Mouse (Mus musculus): Measurements from ENCODE around the gene Thsd4. TPM values are rescaled to one million over a fixed set of nuclear protein-coding genes. Genes with fewer than 3 reads are reported as not detected.
A peak's percentile ranks its signal among the peaks of the same experiment; 100 is the strongest.

Gene Thsd4
- polyA plus RNA-seq, 1 experiment from 2014 or later = 8.2 TPM

GRCm38 (mm10) chr9:60504378-60505285 lies 17.2 kb downstream of the Thsd4 start:
- peak overlapping the region; percentile 50 for H3K27ac ChIP-seq (ENCODE audit: low read length)
- H3K27me3 ChIP-seq (ENCODE audit: control insufficient read depth, insufficient read depth, low read length) = no peaks in the 10 kb centered on the region
- H3K9ac ChIP-seq (ENCODE audit: low read length) = 0 out of 2 replicates have a peak overlapping the region, but pooled peaks have one; percentile 27
- no peaks in the 10 kb centered on the region for H3K9me3 ChIP-seq (replicated peaks; ENCODE audit: control insufficient read depth, low read length)
- peaks cover 23% of the 10 kb centered on the region for H3K4me1 ChIP-seq (ENCODE audit: control insufficient read depth, insufficient read depth, low read length)
- H3K4me2 ChIP-seq (ENCODE audit: low read depth, low read length) = no peak overlapping the region
- peak; percentile 75 for ATAC-seq (replicated peaks; ENCODE audit: extremely low read depth, insufficient read depth, low FRiP score)
- H3K36me3 ChIP-seq (ENCODE audit: control insufficient read depth, insufficient read depth) = no peaks in the 10 kb centered on the region
- no peak overlapping the region for H3K4me3 ChIP-seq (ENCODE audit: low read length)
- 40% methylated on average over 14 of the region's 14 CpGs for WGBS

- no peak for ATAC-seq (replicated peaks; ENCODE audit: extremely low read depth, insufficient read depth, low FRiP score)
These were observed 19.6 kb downstream of the Thsd4 start for GRCm38 (mm10) chr9:60502220-60502619.

GRCm38 (mm10) chr9:60501504-60502179 lies 20.2 kb downstream of the Thsd4 start:
- Histone ChIP-seq H3K9me3 (replicated peaks; ENCODE audit: control insufficient read depth, low read length) (no peaks in the 10 kb centered on the region), H3K27me3 (ENCODE audit: control insufficient read depth, insufficient read depth, low read length) (no peaks in the 10 kb centered on the region), H3K4me3 (ENCODE audit: low read length) (no peak overlapping the region), H3K4me2 (ENCODE audit: low read depth, low read length) (no peak overlapping the region), H3K9ac (ENCODE audit: low read length) (no peak overlapping the region), H3K36me3 (ENCODE audit: control insufficient read depth, insufficient read depth) (no peaks in the 10 kb centered on the region), H3K27ac (ENCODE audit: low read length) (no peak overlapping the region), H3K4me1 (ENCODE audit: control insufficient read depth, insufficient read depth, low read length) (peaks cover 18% of the 10 kb centered on the region)
- no peak for ATAC-seq (replicated peaks; ENCODE audit: extremely low read depth, insufficient read depth, low FRiP score)
- WGBS = 77% methylated on average over 5 of the region's 5 CpGs

More at GRCm38 (mm10) chr9:60502220-60502619, 19.6 kb downstream of the Thsd4 start:
- Histone ChIP-seq H3K9ac (ENCODE audit: low read length) (no peak overlapping the region), H3K9me3 (replicated peaks; ENCODE audit: control insufficient read depth, low read length) (no peaks in the 10 kb centered on the region), H3K27me3 (ENCODE audit: control insufficient read depth, insufficient read depth, low read length) (no peaks in the 10 kb centered on the region), H3K4me1 (ENCODE audit: control insufficient read depth, insufficient read depth, low read length) (peaks cover 21% of the 10 kb centered on the region), H3K4me2 (ENCODE audit: low read depth, low read length) (no peak overlapping the region), H3K27ac (ENCODE audit: low read length) (no peak overlapping the region), H3K4me3 (ENCODE audit: low read length) (no peak overlapping the region), H3K36me3 (ENCODE audit: control insufficient read depth, insufficient read depth) (no peaks in the 10 kb centered on the region)
- 72% methylated on average over 6 of the region's 6 CpGs for WGBS

GRCm38 (mm10) chr9:60492275-60492974 lies 29.4 kb downstream of the Thsd4 start:
- Histone ChIP-seq H3K36me3 (ENCODE audit: control insufficient read depth, insufficient read depth) (no peaks in the 10 kb centered on the region), H3K27ac (ENCODE audit: low read length) (no peak overlapping the region), H3K9ac (ENCODE audit: low read length) (no peak overlapping the region), H3K4me3 (ENCODE audit: low read length) (no peak overlapping the region), H3K9me3 (replicated peaks; ENCODE audit: control insufficient read depth, low read length) (no peaks in the 10 kb centered on the region), H3K4me1 (ENCODE audit: control insufficient read depth, insufficient read depth, low read length) (no peaks in the 10 kb centered on the region), H3K4me2 (ENCODE audit: low read depth, low read length) (no peak overlapping the region), H3K27me3 (ENCODE audit: control insufficient read depth, insufficient read depth, low read length) (no peaks in the 10 kb centered on the region)
- WGBS = 77% methylated on average over 16 of the region's 16 CpGs
- no peak for ATAC-seq (replicated peaks; ENCODE audit: extremely low read depth, insufficient read depth, low FRiP score)

- Histone ChIP-seq H3K9me3 (replicated peaks; ENCODE audit: control insufficient read depth, low read length) (no peaks in the 10 kb centered on the region), H3K9ac (ENCODE audit: low read length) (no peak overlapping the region), H3K27ac (ENCODE audit: low read length) (no peak overlapping the region), H3K4me2 (ENCODE audit: low read depth, low read length) (no peak overlapping the region), H3K4me1 (ENCODE audit: control insufficient read depth, insufficient read depth, low read length) (no peaks in the 10 kb centered on the region), H3K27me3 (ENCODE audit: control insufficient read depth, insufficient read depth, low read length) (no peaks in the 10 kb centered on the region), H3K4me3 (ENCODE audit: low read length) (no peak overlapping the region), H3K36me3 (ENCODE audit: control insufficient read depth, insufficient read depth) (no peaks in the 10 kb centered on the region)
- WGBS = 78% methylated on average over 16 of the region's 16 CpGs
- no peak for ATAC-seq (replicated peaks; ENCODE audit: extremely low read depth, insufficient read depth, low FRiP score)
These were observed 30.3 kb downstream of the Thsd4 start for GRCm38 (mm10) chr9:60491489-60492100.

GRCm38 (mm10) chr9:60491079-60491478 lies 30.8 kb downstream of the Thsd4 start:
- Histone ChIP-seq H3K9ac (ENCODE audit: low read length) (no peak overlapping the region), H3K27me3 (ENCODE audit: control insufficient read depth, insufficient read depth, low read length) (no peaks in the 10 kb centered on the region), H3K9me3 (replicated peaks; ENCODE audit: control insufficient read depth, low read length) (no peaks in the 10 kb centered on the region), H3K27ac (ENCODE audit: low read length) (no peak overlapping the region), H3K4me3 (ENCODE audit: low read length) (no peak overlapping the region), H3K4me2 (ENCODE audit: low read depth, low read length) (no peak overlapping the region), H3K4me1 (ENCODE audit: control insufficient read depth, insufficient read depth, low read length) (no peaks in the 10 kb centered on the region), H3K36me3 (ENCODE audit: control insufficient read depth, insufficient read depth) (no peaks in the 10 kb centered on the region)
- no peak for ATAC-seq (replicated peaks; ENCODE audit: extremely low read depth, insufficient read depth, low FRiP score)
- 89% methylated on average over 8 of the region's 8 CpGs for WGBS

- H3K9me3 ChIP-seq (replicated peaks; ENCODE audit: control insufficient read depth, low read length) = no peaks in the 10 kb centered on the region
- no peaks in the 10 kb centered on the region for H3K4me1 ChIP-seq (ENCODE audit: control insufficient read depth, insufficient read depth, low read length)
- no peak for ATAC-seq (replicated peaks; ENCODE audit: extremely low read depth, insufficient read depth, low FRiP score)
- no peak overlapping the region for H3K4me2 ChIP-seq (ENCODE audit: low read depth, low read length)
- H3K36me3 ChIP-seq (ENCODE audit: control insufficient read depth, insufficient read depth) = no peaks in the 10 kb centered on the region
- no peaks in the 10 kb centered on the region for H3K27me3 ChIP-seq (ENCODE audit: control insufficient read depth, insufficient read depth, low read length)
- WGBS = 46% methylated on average over 4 of the region's 4 CpGs
- H3K9ac ChIP-seq (ENCODE audit: low read length) = no peak overlapping the region
- no peak overlapping the region for H3K4me3 ChIP-seq (ENCODE audit: low read length)
- no peak overlapping the region for H3K27ac ChIP-seq (ENCODE audit: low read length)
These were observed 33.0 kb downstream of the Thsd4 start for GRCm38 (mm10) chr9:60488816-60489215.

- H3K27me3 ChIP-seq (ENCODE audit: control insufficient read depth, insufficient read depth, low read length) = no peaks in the 10 kb centered on the region
- no peaks in the 10 kb centered on the region for H3K36me3 ChIP-seq (ENCODE audit: control insufficient read depth, insufficient read depth)
- H3K9me3 ChIP-seq (replicated peaks; ENCODE audit: control insufficient read depth, low read length) = no peaks in the 10 kb centered on the region
- H3K4me3 ChIP-seq (ENCODE audit: low read length) = no peak overlapping the region
- ATAC-seq (replicated peaks; ENCODE audit: extremely low read depth, insufficient read depth, low FRiP score) = no peak
- H3K4me2 ChIP-seq (ENCODE audit: low read depth, low read length) = no peak overlapping the region
- H3K4me1 ChIP-seq (ENCODE audit: control insufficient read depth, insufficient read depth, low read length) = peaks cover 10% of the 10 kb centered on the region
- WGBS = 21% methylated on average over 4 of the region's 4 CpGs
- H3K9ac ChIP-seq (ENCODE audit: low read length) = peak overlapping the region; percentile 29
- H3K27ac ChIP-seq (ENCODE audit: low read length) = peak overlapping the region; percentile 69
These were observed 39.7 kb downstream of the Thsd4 start for GRCm38 (mm10) chr9:60482165-60482564.

Data from heart, embryonic 16.5 days (tissue).